Mouse (Mus musculus): Measurements from ENCODE around the gene Cyp2c23. TPM values are rescaled to one million over a fixed set of nuclear protein-coding genes. Genes with fewer than 3 reads are reported as not detected.

Gene Cyp2c23
- polyA plus RNA-seq, 2 experiments = 0.05 to 0.12 TPM

DNA sequence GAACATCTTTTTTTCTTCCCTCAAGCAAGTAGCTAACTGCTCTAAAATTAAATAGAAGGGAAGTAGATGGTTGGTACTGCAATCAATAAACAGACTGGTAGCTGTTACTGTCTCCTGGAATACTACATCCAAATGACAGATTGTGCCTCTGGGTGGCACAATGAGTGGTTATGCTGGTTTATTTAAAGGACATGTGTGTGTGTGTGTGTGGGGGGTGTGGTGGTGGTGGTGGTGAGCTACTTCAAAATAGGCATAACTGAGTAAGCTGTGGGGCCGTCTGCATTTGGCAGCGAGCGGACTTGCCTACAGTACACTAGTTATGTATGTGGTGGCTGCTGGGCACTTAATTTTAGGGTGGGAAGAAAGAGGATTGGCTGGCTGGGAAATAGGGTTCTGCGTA lies 71.1 kb downstream of the Cyp2c23 start:
- ATAC-seq (ENCODE audit: low FRiP score, low read depth) (no peak), DNase-seq (ENCODE audit: low spot score) (no peak)
- no peak overlapping the region for H3K4me2 ChIP-seq (replicated peaks; ENCODE audit: low read depth, low read length, severe bottlenecking)
- no peak overlapping the region for H3K4me3 ChIP-seq (replicated peaks; ENCODE audit: low read length)
- H3K9me3 ChIP-seq (ENCODE audit: control insufficient read depth, low read length) = no peaks in the 10 kb centered on the region
- no peak for TF ChIP-seq POLR2A (IDR thresholded peaks at IDR 0.05; ENCODE audit: borderline replicate concordance, extremely low read depth, insufficient read depth, insufficient read length)
- H3K27ac ChIP-seq (replicated peaks; ENCODE audit: low read depth, low read length) = 0 out of 2 replicates have a peak overlapping the region, but pooled peaks have one; percentile 26
- H3K27me3 ChIP-seq (ENCODE audit: control insufficient read depth, insufficient read depth, low read length) = no peaks in the 10 kb centered on the region
- peaks cover 5% of the 10 kb centered on the region; the same call in 1 of the 2 replicates for H3K4me1 ChIP-seq (ENCODE audit: control insufficient read depth, insufficient read depth, low read length)
- WGBS = 70% methylated on average over 4 of the region's 4 CpGs
- H3K9ac ChIP-seq (ENCODE audit: low read depth, low read length, severe bottlenecking) = no peak overlapping the region
- H3K36me3 ChIP-seq (ENCODE audit: control insufficient read depth, insufficient read depth, low read length) = no peaks in the 10 kb centered on the region

DNA sequence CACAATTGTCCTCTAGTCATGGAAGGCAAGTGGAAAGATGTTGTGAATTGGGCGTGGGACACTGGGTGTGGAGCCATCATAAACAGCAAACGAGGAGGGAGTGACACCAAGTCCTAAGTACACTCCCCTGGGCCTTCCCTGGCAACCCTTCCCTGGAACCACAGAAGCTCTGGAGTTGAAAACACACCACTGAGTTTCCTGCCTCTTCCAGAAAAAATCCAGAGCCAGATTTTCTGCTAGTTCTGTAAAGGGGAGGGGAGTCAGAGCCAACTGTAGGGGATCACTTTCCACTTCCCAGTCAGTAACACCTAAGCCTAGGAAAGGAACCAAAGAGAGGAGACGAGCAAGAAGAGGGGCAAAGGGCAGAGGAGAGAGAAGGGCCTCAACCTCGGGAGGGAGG lies 71.6 kb downstream of the Cyp2c23 start:
- Histone ChIP-seq H3K9me3 (ENCODE audit: control insufficient read depth, low read length) (no peaks in the 10 kb centered on the region), H3K9ac (ENCODE audit: low read depth, low read length, severe bottlenecking) (no peak overlapping the region), H3K4me3 (replicated peaks; ENCODE audit: low read length) (no peak overlapping the region), H3K27ac (replicated peaks; ENCODE audit: low read depth, low read length) (no peak overlapping the region), H3K4me2 (replicated peaks; ENCODE audit: low read depth, low read length, severe bottlenecking) (no peak overlapping the region), H3K36me3 (ENCODE audit: control insufficient read depth, insufficient read depth, low read length) (no peaks in the 10 kb centered on the region), H3K27me3 (ENCODE audit: control insufficient read depth, insufficient read depth, low read length) (no peaks in the 10 kb centered on the region), H3K4me1 (ENCODE audit: control insufficient read depth, insufficient read depth, low read length) (peaks cover 5% of the 10 kb centered on the region; the same call in 1 of the 2 replicates)
- WGBS = 14% methylated on average over 4 of the region's 4 CpGs
- ATAC-seq (ENCODE audit: low FRiP score, low read depth) (no peak), DNase-seq (ENCODE audit: low spot score) (no peak)
- TF ChIP-seq POLR2A (IDR thresholded peaks at IDR 0.05; ENCODE audit: borderline replicate concordance, extremely low read depth, insufficient read depth, insufficient read length) = no peak

DNA sequence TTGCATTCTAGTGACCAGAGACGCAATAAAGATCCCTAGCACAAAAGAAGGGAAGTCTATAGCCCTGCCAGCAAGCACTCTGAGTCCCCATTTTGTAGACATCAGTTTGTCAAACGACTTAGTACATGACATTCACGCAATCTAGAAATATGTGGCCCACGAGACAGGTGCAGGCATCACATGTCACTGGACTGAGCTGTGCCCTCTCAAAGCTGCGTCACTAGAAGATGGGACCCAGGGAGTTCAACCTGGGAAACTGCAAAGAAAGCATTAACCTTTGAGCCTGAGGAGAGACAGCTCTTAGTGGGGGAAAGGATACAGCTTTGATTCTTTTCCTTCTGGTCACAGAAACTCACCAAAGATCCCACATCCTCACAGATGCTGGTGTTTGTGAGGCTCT lies 73.7 kb downstream of the Cyp2c23 start:
- H3K9me3 ChIP-seq (ENCODE audit: control insufficient read depth, low read length) = no peaks in the 10 kb centered on the region
- peaks cover 5% of the 10 kb centered on the region; the same call in 1 of the 2 replicates for H3K4me1 ChIP-seq (ENCODE audit: control insufficient read depth, insufficient read depth, low read length)
- TF ChIP-seq POLR2A (IDR thresholded peaks at IDR 0.05; ENCODE audit: borderline replicate concordance, extremely low read depth, insufficient read depth, insufficient read length) = no peak
- ATAC-seq (ENCODE audit: low FRiP score, low read depth) = no peak
- H3K27me3 ChIP-seq (ENCODE audit: control insufficient read depth, insufficient read depth, low read length) = no peaks in the 10 kb centered on the region
- DNase-seq (ENCODE audit: low spot score) = no peak
- no peak overlapping the region for H3K9ac ChIP-seq (ENCODE audit: low read depth, low read length, severe bottlenecking)
- no peak overlapping the region for H3K4me2 ChIP-seq (replicated peaks; ENCODE audit: low read depth, low read length, severe bottlenecking)
- no peak overlapping the region for H3K4me3 ChIP-seq (replicated peaks; ENCODE audit: low read length)
- 73% methylated on average over 5 of the region's 5 CpGs for WGBS
- no peak overlapping the region for H3K27ac ChIP-seq (replicated peaks; ENCODE audit: low read depth, low read length)
- H3K36me3 ChIP-seq (ENCODE audit: control insufficient read depth, insufficient read depth, low read length) = no peaks in the 10 kb centered on the region

Other genes with a start within 250 kb of the Cyp2c23 start
- gene Abcc2, start 247.0 kb downstream of the Cyp2c23 start, polyA plus RNA-seq (2012; rRNA removed) = 0.11 and 0.18 TPM in 2 replicates
- gene Abcc2, start 247.0 kb downstream of the Cyp2c23 start, polyA plus RNA-seq (2014; fragmentation: Nextera tagmentation; extraction: Ambion mirVana) = 0.32 TPM in 1 of 2 replicates, not detected in the other
- 33.0 and 39.7 TPM in 2 replicates for gene Dnmbp, start 89.0 kb downstream of the Cyp2c23 start, polyA plus RNA-seq (2012; rRNA removed)
- 23.3 and 26.1 TPM in 2 replicates for gene Dnmbp, start 89.0 kb downstream of the Cyp2c23 start, polyA plus RNA-seq (2014; fragmentation: Nextera tagmentation; extraction: Ambion mirVana)
- 0.19 and 0.26 TPM in 2 replicates for gene Cpn1, start 42.7 kb downstream of the Cyp2c23 start, polyA plus RNA-seq (2012; rRNA removed)
- 0.14 TPM in 1 of 2 replicates, not detected in the other for gene Cpn1, start 42.7 kb downstream of the Cyp2c23 start, polyA plus RNA-seq (2014; fragmentation: Nextera tagmentation; extraction: Ambion mirVana)
- 31.4 and 35.9 TPM in 2 replicates for gene Erlin1, start 40.6 kb upstream of the Cyp2c23 start, polyA plus RNA-seq (2012; rRNA removed)
- 32.3 and 38.0 TPM in 2 replicates for gene Erlin1, start 40.6 kb upstream of the Cyp2c23 start, polyA plus RNA-seq (2014; fragmentation: Nextera tagmentation; extraction: Ambion mirVana)
- 60.3 and 64.9 TPM in 2 replicates for gene Chuk, start 78.3 kb upstream of the Cyp2c23 start, polyA plus RNA-seq (2012; rRNA removed)
- gene Chuk, start 78.3 kb upstream of the Cyp2c23 start, polyA plus RNA-seq (2014; fragmentation: Nextera tagmentation; extraction: Ambion mirVana) = 37.0 and 42.2 TPM in 2 replicates
- 21.6 and 25.2 TPM in 2 replicates for gene Cwf19l1, start 106.7 kb upstream of the Cyp2c23 start, polyA plus RNA-seq (2012; rRNA removed)
- gene Cwf19l1, start 106.7 kb upstream of the Cyp2c23 start, polyA plus RNA-seq (2014; fragmentation: Nextera tagmentation; extraction: Ambion mirVana) = 26.3 and 29.6 TPM in 2 replicates
- gene Bloc1s2, start 117.2 kb upstream of the Cyp2c23 start, polyA plus RNA-seq (2012; rRNA removed) = 50.5 and 74.8 TPM in 2 replicates
- 82.1 and 87.5 TPM in 2 replicates for gene Bloc1s2, start 117.2 kb upstream of the Cyp2c23 start, polyA plus RNA-seq (2014; fragmentation: Nextera tagmentation; extraction: Ambion mirVana)
- gene Pkd2l1, start 163.2 kb upstream of the Cyp2c23 start, polyA plus RNA-seq (2012; rRNA removed) = 0.01 and 0.03 TPM in 2 replicates
- not detected in 2 replicates for gene Pkd2l1, start 163.2 kb upstream of the Cyp2c23 start, polyA plus RNA-seq (2014; fragmentation: Nextera tagmentation; extraction: Ambion mirVana)
- not detected in 2 replicates for gene Scd3, start 174.1 kb upstream of the Cyp2c23 start, polyA plus RNA-seq (2012; rRNA removed)
- gene Scd3, start 174.1 kb upstream of the Cyp2c23 start, polyA plus RNA-seq (2014; fragmentation: Nextera tagmentation; extraction: Ambion mirVana) = 0.21 TPM in 1 of 2 replicates, not detected in the other